Mouse (Mus musculus): ENCODE data around the gene Snrpa1. TPM values are rescaled to one million over a fixed set of nuclear protein-coding genes. Genes with fewer than 3 reads are reported as not detected.

Snrpa1 gene
- total RNA-seq, 2 experiments from 2014 or later = 27.0 to 29.2 TPM

- peak in 1 of 2 experiments; percentile 10 for DNase-seq
- intact Hi-C loops (cut with DNase I) = no loop called here
Measured at GRCm38 (mm10) chr7:66076411-66076810, 17.6 kb downstream of the Snrpa1 start.

DNA sequence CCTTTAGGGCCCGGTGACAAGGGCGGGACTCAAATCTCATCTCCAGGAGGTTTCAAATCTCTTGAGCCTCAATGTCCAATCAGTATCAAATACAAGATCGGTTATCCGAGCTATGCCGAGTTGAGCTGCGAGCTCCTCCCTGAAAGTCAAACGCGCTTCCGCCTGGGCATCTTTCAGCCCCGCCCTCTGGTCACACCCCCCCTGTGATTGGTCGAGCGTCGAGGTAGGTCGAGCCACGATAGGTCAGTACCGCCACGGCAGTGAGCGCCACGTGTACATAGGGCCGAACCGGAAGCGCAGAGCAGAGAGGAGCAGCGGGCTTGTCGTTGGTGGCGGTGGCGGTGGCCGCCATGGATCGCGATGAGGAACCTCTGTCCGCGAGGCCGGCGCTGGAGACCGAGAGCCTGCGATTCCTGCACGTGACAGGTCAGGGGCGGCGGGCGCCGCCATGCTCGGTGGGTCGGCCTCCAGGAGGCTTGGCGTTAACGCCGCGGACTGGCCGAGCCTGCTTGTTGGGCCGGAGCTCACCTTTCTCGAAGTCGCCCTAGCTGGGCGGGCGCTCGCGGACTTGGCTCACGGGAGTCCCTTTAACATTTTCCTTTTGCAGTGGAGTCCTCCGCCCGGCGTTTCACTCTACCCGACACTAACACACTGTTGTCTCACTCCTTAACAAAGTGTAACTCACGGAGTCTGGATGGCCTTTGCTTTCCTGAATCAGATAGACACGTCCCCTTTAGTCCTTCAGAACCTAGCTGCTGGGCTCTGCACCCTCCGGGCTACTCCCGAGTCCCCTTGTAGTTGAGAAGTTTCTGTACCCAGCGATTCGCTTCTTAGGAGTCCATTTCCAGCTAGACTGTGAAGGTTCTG is 20.8 kb downstream of the Snrpa1 start, which contains the start of gene Selenos:
Selenos (plus strand) TSS at position 286 of the 867 bp plus-strand sequence.
- DNase-seq = peak; percentile 96 to 97
- intact Hi-C loops (cut with DNase I) = no loop called here

GRCm38 (mm10) chr7:66080231-66080613 is 21.4 kb downstream of the Snrpa1 start:
- intact Hi-C loops (cut with DNase I) = no loop called here

DNA sequence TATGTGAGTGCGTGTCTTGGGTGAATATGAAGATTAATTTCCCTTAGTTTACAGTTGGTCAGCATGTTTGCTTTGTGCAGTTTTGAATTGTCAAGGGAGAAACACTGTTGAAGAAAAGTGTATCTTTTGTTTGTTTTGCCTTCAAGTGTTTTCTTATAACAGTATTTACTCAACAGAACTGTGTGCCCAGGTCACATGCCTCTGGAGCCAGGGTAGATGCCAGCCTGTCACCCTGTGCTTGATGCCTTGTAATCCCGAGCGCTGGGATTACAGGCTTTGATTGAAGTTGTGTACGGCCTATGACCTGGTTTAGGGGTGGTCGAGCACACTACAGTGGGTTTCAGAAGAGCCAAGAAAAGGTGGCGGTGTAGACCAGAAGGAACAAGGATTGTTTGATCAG is 25.0 kb downstream of the Snrpa1 start:
- no peak for DNase-seq
- intact Hi-C loops (cut with DNase I) = no loop called here

More at GRCm38 (mm10) chr7:66080231-66080613, 21.4 kb downstream of the Snrpa1 start:
- DNase-seq = peak in 1 of 2 experiments; percentile 13

DNA sequence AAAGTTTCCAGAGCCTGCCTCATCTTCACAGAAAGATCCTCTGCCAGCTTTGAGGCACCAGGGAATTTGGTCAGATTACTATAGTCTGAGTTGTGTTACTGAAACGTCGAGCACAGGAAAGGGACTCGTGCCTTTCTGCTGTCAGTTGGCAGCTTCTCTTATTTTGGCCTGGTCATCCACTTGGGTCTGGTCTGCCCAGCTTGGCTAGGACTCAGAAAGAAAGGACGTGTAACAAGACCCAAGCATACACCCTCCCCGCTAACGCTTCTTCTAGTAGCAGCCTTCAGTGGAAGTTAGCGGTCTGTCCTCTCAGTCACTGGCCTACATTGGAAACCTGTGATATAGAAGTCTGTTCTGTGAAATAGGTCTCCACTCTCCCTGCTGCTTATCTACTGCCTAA is 25.7 kb downstream of the Snrpa1 start:
- DNase-seq = no peak
- intact Hi-C loops (cut with DNase I) = no loop called here

DNA sequence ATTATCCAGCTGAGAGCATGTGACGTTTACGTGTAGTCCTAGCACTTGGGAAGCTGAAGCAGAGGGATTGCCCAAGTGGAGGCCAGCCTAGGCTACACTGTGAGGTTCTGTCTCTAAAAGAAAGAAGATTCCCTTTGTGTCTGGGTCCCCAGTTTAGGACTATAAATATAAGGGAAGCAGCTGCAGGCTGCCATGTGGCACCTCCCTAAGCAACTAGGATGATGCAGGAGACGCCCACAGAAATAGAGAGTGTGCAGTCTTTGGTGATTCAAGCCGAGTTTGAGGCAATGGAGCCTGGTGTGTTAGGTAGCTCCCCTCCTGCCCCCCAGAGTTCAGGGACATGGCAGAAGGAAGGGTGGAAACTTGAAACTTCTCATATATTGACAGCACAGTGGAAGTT is 28.8 kb downstream of the Snrpa1 start:
- intact Hi-C loops (cut with DNase I) = no loop called here
- DNase-seq = no peak

DNA sequence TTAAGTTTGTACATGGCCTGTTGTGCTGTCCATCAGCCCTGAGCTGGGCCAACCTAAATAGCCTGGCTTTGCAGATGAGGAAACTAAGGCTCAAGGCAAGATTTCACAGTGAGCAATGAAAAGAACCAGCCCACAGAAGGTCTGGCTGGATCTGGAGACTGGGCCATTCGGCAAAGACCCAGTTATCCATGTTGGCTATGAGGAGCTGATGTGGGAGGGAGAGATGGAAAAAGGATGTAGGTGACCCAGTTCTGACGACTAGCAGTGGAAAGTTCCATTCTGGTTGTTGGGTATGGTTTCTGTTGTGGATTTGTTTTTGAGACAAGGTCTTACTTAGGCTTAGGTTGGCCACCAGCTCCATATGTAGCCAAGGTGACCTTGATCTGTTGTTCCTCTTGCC is 29.3 kb downstream of the Snrpa1 start:
- DNase-seq = no peak

GRCm38 (mm10) chr7:66090676-66091190 is 31.9 kb downstream of the Snrpa1 start:
- intact Hi-C loops (cut with DNase I) = no loop called here
- DNase-seq = no peak

More for the DNA sequence above, 29.3 kb downstream of the Snrpa1 start:
- intact Hi-C loops (cut with DNase I) = no loop called here

DNA sequence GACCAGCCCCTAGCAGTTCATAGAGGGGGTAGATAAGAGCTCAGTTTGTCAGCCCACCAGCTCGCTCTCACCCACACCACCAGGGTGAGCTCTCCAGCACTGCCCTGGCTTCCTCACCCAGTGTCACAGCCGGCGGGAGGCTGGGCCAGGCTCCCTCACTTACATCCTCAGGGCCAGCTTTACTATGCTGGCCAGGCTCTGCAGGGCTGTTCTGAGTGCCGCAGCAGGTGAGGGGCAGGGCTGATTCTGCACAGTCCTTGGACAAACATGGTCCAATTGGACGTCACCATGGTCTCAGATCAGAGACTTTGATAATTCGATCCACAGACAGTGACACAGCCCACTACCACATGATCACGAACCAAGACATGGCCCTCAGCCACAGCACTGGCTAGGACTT is 32.8 kb downstream of the Snrpa1 start:
- DNase-seq = no peak

GRCm38 (mm10) chr7:66092656-66093055 is 33.9 kb downstream of the Snrpa1 start:
- intact Hi-C loops (cut with DNase I) = no loop called here
- DNase-seq = no peak

More for the DNA sequence above, 32.8 kb downstream of the Snrpa1 start:
- intact Hi-C loops (cut with DNase I) = no loop called here

- DNase-seq = no peak
- intact Hi-C loops (cut with DNase I) = no loop called here
Measured at GRCm38 (mm10) chr7:66094141-66094540, 35.3 kb downstream of the Snrpa1 start.

DNA sequence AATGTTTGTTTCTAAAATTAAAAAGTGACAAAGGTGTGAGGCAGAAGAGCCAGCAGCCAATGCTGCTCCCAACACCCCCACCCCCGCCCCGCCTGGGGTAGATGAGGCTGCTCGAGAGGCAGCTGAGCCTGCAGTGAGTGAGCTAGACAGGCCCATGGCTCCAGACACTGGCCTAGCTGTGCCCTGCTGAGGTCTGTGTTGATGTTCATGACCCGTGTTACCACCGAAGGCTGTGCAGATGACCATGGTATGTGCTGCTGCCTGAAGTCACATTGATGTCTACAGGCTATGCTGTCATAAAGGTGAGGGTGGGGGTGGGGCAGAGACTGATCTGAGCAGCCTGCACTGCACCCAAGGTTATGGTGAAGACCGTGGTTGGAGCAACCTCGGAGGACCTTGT is 40.0 kb downstream of the Snrpa1 start:
- intact Hi-C loops (cut with DNase I) = loop anchor here (2.0 kb wide), 1 partner anchor 290 kb away; the partner anchor contains the start of gene Lrrk1
- DNase-seq = no peak

GRCm38 (mm10) chr7:66101866-66102265 is 43.1 kb downstream of the Snrpa1 start:
- peak; percentile 45 to 72 for DNase-seq
- intact Hi-C loops (cut with DNase I) = loop anchor here (1.0 to 2.0 kb wide), 2 partner anchors 198 to 559 kb away; no protein-coding TSS in a partner anchor

DNA sequence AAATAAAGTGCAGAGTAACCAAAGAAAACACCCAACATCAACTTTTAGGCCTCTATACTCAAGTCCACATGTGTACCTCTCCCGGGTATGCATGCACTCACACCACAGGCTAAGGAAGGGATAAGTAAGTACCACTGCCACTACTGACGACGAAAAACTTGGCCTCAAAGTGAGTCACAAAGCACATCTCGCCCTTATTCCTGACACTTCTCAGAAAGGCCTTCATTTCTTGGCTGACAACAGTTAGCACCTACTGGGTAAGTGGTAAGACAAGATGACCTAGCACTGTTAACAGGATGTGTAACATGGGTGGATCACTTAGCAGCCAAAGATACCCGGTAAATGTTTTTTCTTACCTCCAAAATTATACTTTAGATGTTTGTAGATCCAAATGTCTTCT is 45.7 kb downstream of the Snrpa1 start:
- no peak for DNase-seq
- intact Hi-C loops (cut with DNase I) = no loop called here

- DNase-seq = no peak
- intact Hi-C loops (cut with DNase I) = no loop called here
Measured at GRCm38 (mm10) chr7:66105771-66106170, 47.0 kb downstream of the Snrpa1 start.

- intact Hi-C loops (cut with DNase I) = no loop called here
- no peak for DNase-seq
Measured at GRCm38 (mm10) chr7:66106581-66107056, 47.8 kb downstream of the Snrpa1 start.

DNA sequence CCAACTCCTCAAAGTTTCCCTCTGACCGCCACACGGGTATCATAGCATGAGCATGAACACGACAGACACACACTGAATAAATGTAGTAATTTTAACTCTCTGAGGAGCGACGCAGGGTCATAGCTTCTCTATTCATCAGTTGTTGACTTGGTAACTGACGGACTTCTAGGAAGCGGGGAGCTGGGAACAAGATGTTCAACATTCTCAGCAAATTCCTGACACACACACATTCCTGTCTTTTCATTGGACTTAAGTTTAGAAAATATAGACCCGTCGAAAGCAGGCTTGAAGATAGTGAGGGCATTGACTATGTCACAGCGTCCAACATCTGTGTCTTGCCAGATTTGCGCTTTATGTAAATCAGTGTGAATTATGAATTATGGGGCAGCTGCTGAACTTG is 48.4 kb downstream of the Snrpa1 start:
- intact Hi-C loops (cut with DNase I) = no loop called here
- no peak for DNase-seq

DNA sequence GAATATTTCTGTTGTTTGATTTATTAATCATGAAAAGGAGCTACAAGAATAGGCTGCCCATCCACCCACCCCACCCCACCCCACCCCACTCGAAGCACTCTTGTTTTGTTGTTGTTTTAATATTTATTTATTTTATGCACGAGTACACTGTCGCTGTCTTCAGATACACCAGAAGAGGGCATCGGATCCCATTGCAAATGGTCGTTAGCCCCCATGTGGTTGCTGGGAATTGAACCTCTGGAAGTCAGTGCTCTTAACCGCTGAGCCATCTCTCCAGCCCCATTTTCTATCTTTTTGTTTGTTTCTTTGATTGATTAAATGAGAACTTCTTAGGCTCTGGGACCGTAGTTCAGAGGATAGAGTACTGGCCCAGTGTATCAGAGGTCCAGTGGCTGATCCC is 49.1 kb downstream of the Snrpa1 start:
- intact Hi-C loops (cut with DNase I) = loop anchor here (1.0 kb wide), 1 partner anchor 142 kb away; no protein-coding TSS in a partner anchor
- DNase-seq = peak in 1 of 2 experiments; percentile 59

- DNase-seq = peak; percentile 94
Measured at GRCm38 (mm10) chr7:66108961-66109854, 50.4 kb downstream of the Snrpa1 start, which contains the start of gene Chsy1. Chsy1 (plus strand) TSS chr7:66109515.

GRCm38 (mm10) chr7:66109855-66110635 is 51.2 kb downstream of the Snrpa1 start:
- intact Hi-C loops (cut with DNase I) = loop anchor here (2.0 kb wide), 1 partner anchor 87 kb away; no protein-coding TSS in a partner anchor
- peak; percentile 42 to 48 for DNase-seq

More at GRCm38 (mm10) chr7:66108961-66109854, 50.4 kb downstream of the Snrpa1 start, which contains the start of gene Chsy1:
- intact Hi-C loops (cut with DNase I) = loop anchor here (1.0 kb wide), 1 partner anchor 141 kb away; no protein-coding TSS in a partner anchor
